Mouse (Mus musculus): ENCODE results near the gene Casz1. TPM values are rescaled to one million over a fixed set of nuclear protein-coding genes. Genes with fewer than 3 reads are reported as not detected.

Gene Casz1
- polyA plus RNA-seq, 1 experiment from 2014 or later = 7.3 TPM

GRCm38 (mm10) chr4:148823281-148823680, 19.1 kb downstream of the Casz1 start:
- H3K27me3 ChIP-seq (ENCODE audit: control insufficient read depth, insufficient read depth, low read depth, low read length) = no peaks in the 10 kb centered on the region; the same call in 1 of the 2 replicates
- no peak overlapping the region for H3K4me3 ChIP-seq (ENCODE audit: low read length)
- H3K36me3 ChIP-seq (ENCODE audit: control insufficient read depth, insufficient read depth, low read length) = no peaks in the 10 kb centered on the region
- H3K27ac ChIP-seq (ENCODE audit: low read length) = no peak overlapping the region
- H3K9ac ChIP-seq (ENCODE audit: low read length) = no peak overlapping the region
- H3K4me2 ChIP-seq (ENCODE audit: low read depth, low read length) = no peak overlapping the region
- ATAC-seq (ENCODE audit: low read depth) = no peak
- 0 out of 2 replicates have a peak, but pooled peaks cover 4% of the 10 kb centered on the region for H3K9me3 ChIP-seq (ENCODE audit: control insufficient read depth, low read length)
- 75% methylated on average over 8 of the region's 8 CpGs for WGBS
- H3K4me1 ChIP-seq (replicated peaks; ENCODE audit: control insufficient read depth, insufficient read depth, low read length) = no peaks in the 10 kb centered on the region; the same call in none of the 2 replicates

- peaks cover 12% of the 10 kb centered on the region for H3K4me1 ChIP-seq (replicated peaks; ENCODE audit: control insufficient read depth, insufficient read depth, low read length)
- H3K4me3 ChIP-seq (ENCODE audit: low read length) = no peak overlapping the region
- H3K4me2 ChIP-seq (ENCODE audit: low read depth, low read length) = no peak overlapping the region
- H3K9me3 ChIP-seq (ENCODE audit: control insufficient read depth, low read length) = no peaks in the 10 kb centered on the region
- no peak overlapping the region for H3K9ac ChIP-seq (ENCODE audit: low read length)
- peak; percentile 32; the same call in 1 of the 2 replicates for ATAC-seq (ENCODE audit: low read depth)
- WGBS = 51% methylated on average over 7 of the region's 7 CpGs
- H3K27ac ChIP-seq (ENCODE audit: low read length) = no peak overlapping the region
- no peaks in the 10 kb centered on the region for H3K36me3 ChIP-seq (ENCODE audit: control insufficient read depth, insufficient read depth, low read length)
- H3K27me3 ChIP-seq (ENCODE audit: control insufficient read depth, insufficient read depth, low read depth, low read length) = no peaks in the 10 kb centered on the region; the same call in 1 of the 2 replicates
These were observed 26.1 kb downstream of the Casz1 start for GRCm38 (mm10) chr4:148830350-148830749.

GRCm38 (mm10) chr4:148833245-148833990, 29.2 kb downstream of the Casz1 start:
- no peaks in the 10 kb centered on the region for H3K9me3 ChIP-seq (ENCODE audit: control insufficient read depth, low read length)
- H3K9ac ChIP-seq (ENCODE audit: low read length) = no peak overlapping the region
- 48% methylated on average over 21 of the region's 21 CpGs for WGBS
- no peaks in the 10 kb centered on the region for H3K36me3 ChIP-seq (ENCODE audit: control insufficient read depth, insufficient read depth, low read length)
- H3K27me3 ChIP-seq (ENCODE audit: control insufficient read depth, insufficient read depth, low read depth, low read length) = no peaks in the 10 kb centered on the region
- H3K4me3 ChIP-seq (ENCODE audit: low read length) = no peak overlapping the region
- ATAC-seq (ENCODE audit: low read depth) = peak; percentile 39; the same call in 1 of the 2 replicates
- peaks cover 28% of the 10 kb centered on the region for H3K4me1 ChIP-seq (replicated peaks; ENCODE audit: control insufficient read depth, insufficient read depth, low read length)
- H3K4me2 ChIP-seq (ENCODE audit: low read depth, low read length) = no peak overlapping the region
- H3K27ac ChIP-seq (ENCODE audit: low read length) = no peak overlapping the region

DNA sequence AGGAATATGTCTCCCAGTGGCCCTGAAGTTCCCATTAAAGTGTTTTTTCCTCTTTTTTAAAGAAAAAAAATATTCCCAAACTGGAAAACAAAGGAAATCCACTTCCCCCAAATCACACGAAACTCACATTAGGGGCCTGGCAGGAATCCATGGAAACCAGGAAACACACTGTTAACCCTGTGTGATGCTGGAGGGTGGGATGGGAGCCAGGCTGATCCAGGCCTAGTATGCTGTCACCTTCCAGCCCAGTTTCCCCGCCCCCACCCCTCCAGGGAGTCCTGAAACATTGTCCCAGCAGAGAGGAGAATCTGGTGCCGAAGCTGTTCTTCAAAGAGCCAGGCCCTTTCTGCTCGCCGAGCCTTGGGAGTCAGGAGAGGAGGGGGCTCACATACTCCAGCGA, 32.2 kb downstream of the Casz1 start:
- no peak overlapping the region for H3K4me3 ChIP-seq (ENCODE audit: low read length)
- H3K9ac ChIP-seq (ENCODE audit: low read length) = 0 out of 2 replicates have a peak overlapping the region, but pooled peaks have one; percentile 5
- H3K27me3 ChIP-seq (ENCODE audit: control insufficient read depth, insufficient read depth, low read depth, low read length) = no peaks in the 10 kb centered on the region
- 19% methylated on average over 6 of the region's 6 CpGs for WGBS
- H3K4me1 ChIP-seq (replicated peaks; ENCODE audit: control insufficient read depth, insufficient read depth, low read length) = peaks cover 28% of the 10 kb centered on the region
- peak overlapping the region; percentile 33 for H3K27ac ChIP-seq (ENCODE audit: low read length)
- H3K9me3 ChIP-seq (ENCODE audit: control insufficient read depth, low read length) = no peaks in the 10 kb centered on the region
- H3K4me2 ChIP-seq (ENCODE audit: low read depth, low read length) = no peak overlapping the region
- ATAC-seq (ENCODE audit: low read depth) = 0 out of 2 replicates have a peak, but pooled peaks have one; percentile 34
- no peaks in the 10 kb centered on the region for H3K36me3 ChIP-seq (ENCODE audit: control insufficient read depth, insufficient read depth, low read length)

DNA sequence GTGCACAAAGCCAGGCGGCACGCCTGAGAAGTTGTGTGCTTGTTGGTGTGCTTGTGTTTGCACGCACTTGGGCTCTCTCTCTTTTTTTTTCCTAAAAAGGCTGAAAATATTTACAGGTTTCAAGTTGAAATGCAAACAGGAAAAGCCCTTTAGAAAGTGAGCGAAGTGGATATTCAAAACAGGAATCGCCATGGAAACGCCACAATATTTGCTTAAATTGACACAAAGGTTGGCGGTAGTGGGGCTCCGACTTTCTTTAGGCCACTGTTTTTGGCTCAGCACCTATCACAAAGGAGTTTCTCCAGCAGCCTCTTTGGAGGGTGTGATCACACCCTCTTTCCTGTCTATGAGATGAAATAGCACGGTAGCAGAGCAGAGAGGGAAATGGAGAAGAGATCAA, 32.8 kb downstream of the Casz1 start:
- H3K9ac ChIP-seq (ENCODE audit: low read length) = no peak overlapping the region
- H3K36me3 ChIP-seq (ENCODE audit: control insufficient read depth, insufficient read depth, low read length) = no peaks in the 10 kb centered on the region
- no peak overlapping the region for H3K27ac ChIP-seq (ENCODE audit: low read length)
- H3K4me3 ChIP-seq (ENCODE audit: low read length) = no peak overlapping the region
- H3K4me1 ChIP-seq (replicated peaks; ENCODE audit: control insufficient read depth, insufficient read depth, low read length) = peaks cover 28% of the 10 kb centered on the region
- ATAC-seq (ENCODE audit: low read depth) = no peak
- no peaks in the 10 kb centered on the region for H3K27me3 ChIP-seq (ENCODE audit: control insufficient read depth, insufficient read depth, low read depth, low read length)
- no peak overlapping the region for H3K4me2 ChIP-seq (ENCODE audit: low read depth, low read length)
- H3K9me3 ChIP-seq (ENCODE audit: control insufficient read depth, low read length) = no peaks in the 10 kb centered on the region
- WGBS = 37% methylated on average over 9 of the region's 9 CpGs

- 80% methylated on average over 6 of the region's 6 CpGs for WGBS
- Histone ChIP-seq H3K9me3 (ENCODE audit: control insufficient read depth, low read length) (no peaks in the 10 kb centered on the region), H3K4me3 (ENCODE audit: low read length) (no peak overlapping the region), H3K27ac (ENCODE audit: low read length) (no peak overlapping the region), H3K36me3 (ENCODE audit: control insufficient read depth, insufficient read depth, low read length) (no peaks in the 10 kb centered on the region), H3K4me2 (ENCODE audit: low read depth, low read length) (no peak overlapping the region), H3K9ac (ENCODE audit: low read length) (no peak overlapping the region), H3K27me3 (ENCODE audit: control insufficient read depth, insufficient read depth, low read depth, low read length) (no peaks in the 10 kb centered on the region), H3K4me1 (replicated peaks; ENCODE audit: control insufficient read depth, insufficient read depth, low read length) (peaks cover 28% of the 10 kb centered on the region)
- ATAC-seq (ENCODE audit: low read depth) = no peak
These were observed 33.4 kb downstream of the Casz1 start for GRCm38 (mm10) chr4:148837644-148838043.

DNA sequence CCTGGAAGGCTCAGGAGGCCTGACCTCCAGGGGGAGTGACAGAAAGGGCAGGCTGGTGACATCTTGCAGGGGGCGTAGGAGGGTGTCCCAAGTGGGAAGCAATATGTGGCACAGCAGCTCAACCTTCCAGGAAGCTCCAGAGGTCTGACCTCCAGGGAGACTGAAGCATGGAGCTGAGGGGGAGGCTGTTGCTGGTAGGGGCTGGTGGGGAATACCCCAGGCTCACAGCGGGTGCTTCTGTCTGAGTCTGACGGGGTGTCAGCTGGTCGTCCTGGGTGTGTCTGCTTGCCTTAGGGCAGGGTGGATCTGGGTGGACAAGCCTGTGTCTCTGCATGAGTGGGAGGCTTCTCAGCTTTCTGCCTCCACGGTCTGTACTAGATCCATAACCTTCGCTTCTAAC, 38.1 kb downstream of the Casz1 start:
- H3K4me1 ChIP-seq (replicated peaks; ENCODE audit: control insufficient read depth, insufficient read depth, low read length) = peaks cover 2% of the 10 kb centered on the region
- no peak overlapping the region for H3K4me3 ChIP-seq (ENCODE audit: low read length)
- no peak overlapping the region for H3K4me2 ChIP-seq (ENCODE audit: low read depth, low read length)
- no peak overlapping the region for H3K27ac ChIP-seq (ENCODE audit: low read length)
- no peak for ATAC-seq (ENCODE audit: low read depth)
- no peaks in the 10 kb centered on the region for H3K27me3 ChIP-seq (ENCODE audit: control insufficient read depth, insufficient read depth, low read depth, low read length)
- H3K9me3 ChIP-seq (ENCODE audit: control insufficient read depth, low read length) = no peaks in the 10 kb centered on the region
- WGBS = 62% methylated on average over 6 of the region's 6 CpGs
- no peaks in the 10 kb centered on the region for H3K36me3 ChIP-seq (ENCODE audit: control insufficient read depth, insufficient read depth, low read length)
- H3K9ac ChIP-seq (ENCODE audit: low read length) = no peak overlapping the region

GRCm38 (mm10) chr4:148844921-148845320, 40.7 kb downstream of the Casz1 start:
- Histone ChIP-seq H3K4me3 (ENCODE audit: low read length) (no peak overlapping the region), H3K4me1 (replicated peaks; ENCODE audit: control insufficient read depth, insufficient read depth, low read length) (no peaks in the 10 kb centered on the region; the same call in 1 of the 2 replicates), H3K36me3 (ENCODE audit: control insufficient read depth, insufficient read depth, low read length) (no peaks in the 10 kb centered on the region), H3K27me3 (ENCODE audit: control insufficient read depth, insufficient read depth, low read depth, low read length) (no peaks in the 10 kb centered on the region), H3K9me3 (ENCODE audit: control insufficient read depth, low read length) (no peaks in the 10 kb centered on the region), H3K4me2 (ENCODE audit: low read depth, low read length) (no peak overlapping the region), H3K9ac (ENCODE audit: low read length) (no peak overlapping the region), H3K27ac (ENCODE audit: low read length) (no peak overlapping the region)
- no peak for ATAC-seq (ENCODE audit: low read depth)
- 42% methylated on average over 7 of the region's 7 CpGs for WGBS

DNA sequence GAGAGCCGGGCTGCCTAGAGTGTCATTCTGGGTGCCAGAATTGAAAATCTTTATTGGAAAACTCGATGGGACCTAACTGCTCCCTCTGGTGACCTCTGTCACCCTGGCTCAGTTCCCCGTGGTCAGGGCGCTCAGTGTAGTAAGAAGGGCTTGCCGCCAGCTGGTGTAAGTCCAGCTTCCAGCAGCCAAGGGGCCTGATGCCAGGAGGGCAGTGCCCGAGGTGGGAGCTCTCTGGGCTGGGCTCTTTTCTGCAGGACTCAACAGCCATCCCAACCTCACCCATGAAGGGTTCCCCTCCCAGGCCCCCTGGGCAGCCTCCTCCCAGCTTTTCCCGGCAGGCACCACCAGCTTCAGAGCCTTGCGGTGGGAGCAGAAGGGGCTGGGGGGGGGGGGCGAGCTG, 42.0 kb downstream of the Casz1 start:
- Histone ChIP-seq H3K36me3 (ENCODE audit: control insufficient read depth, insufficient read depth, low read length) (no peaks in the 10 kb centered on the region), H3K4me1 (replicated peaks; ENCODE audit: control insufficient read depth, insufficient read depth, low read length) (no peaks in the 10 kb centered on the region; the same call in 1 of the 2 replicates), H3K27ac (ENCODE audit: low read length) (no peak overlapping the region), H3K27me3 (ENCODE audit: control insufficient read depth, insufficient read depth, low read depth, low read length) (no peaks in the 10 kb centered on the region), H3K9me3 (ENCODE audit: control insufficient read depth, low read length) (no peaks in the 10 kb centered on the region), H3K9ac (ENCODE audit: low read length) (0 out of 2 replicates have a peak overlapping the region, but pooled peaks have one; percentile 21), H3K4me2 (ENCODE audit: low read depth, low read length) (peak overlapping the region; percentile 35; the same call in 1 of the 2 replicates), H3K4me3 (ENCODE audit: low read length) (no peak overlapping the region)
- ATAC-seq (ENCODE audit: low read depth) = peak; percentile 39; the same call in 1 of the 2 replicates
- 41% methylated on average over 8 of the region's 9 CpGs for WGBS

Measured in lung, embryonic 16.5 days (tissue).